Mouse (Mus musculus) left cerebral cortex, adult 8-10 months (tissue): ENCODE data around the gene Atr. TPM values are rescaled to one million over a fixed set of nuclear protein-coding genes. Genes with fewer than 3 reads are reported as not detected.
A peak's percentile ranks its signal among the peaks of the same experiment; 100 is the strongest.
"Not testable (repeated sequence)": the region's sequence is repeated elsewhere in the genome, so short reads cannot be mapped to it uniquely, and the experiment has no call there.

Experiments used
- DNase-seq, 2 experiments: peaks; one replicate each; pipeline ENCODE4 v3.0.0; 2022; ENCODE audit warnings: low spot score in 2 of 2
- total RNA-seq, 4 experiments: library from RNA; stranded (reverse); gene quantifications; 2 replicates each; pipeline ENCODE4 v1.2.4; 2022

Gene Atr
- total RNA-seq, 4 experiments from 2014 or later = 11.8 to 13.8 (median 13.0) TPM

- no peak for DNase-seq
Measured at GRCm38 (mm10) chr9:95932855-95933254, 75.5 kb downstream of the Atr start.

GRCm38 (mm10) chr9:95953658-95954057 is 96.3 kb downstream of the Atr start:
- no peak for DNase-seq

- no peak for DNase-seq
Measured at GRCm38 (mm10) chr9:95954226-95954584, 96.8 kb downstream of the Atr start.

GRCm38 (mm10) chr9:95954585-95955461 is 97.4 kb downstream of the Atr start, which contains the start of gene Xrn1:
TSS of gene Xrn1 (plus strand) at chr9:95954760.
- peak; percentile 81 to 84 for DNase-seq

- no peak for DNase-seq
Measured at GRCm38 (mm10) chr9:95957611-95958010, 100.2 kb downstream of the Atr start.

- DNase-seq = no peak
Measured at GRCm38 (mm10) chr9:95958041-95958730, 100.8 kb downstream of the Atr start.

GRCm38 (mm10) chr9:95958731-95959105 is 101.3 kb downstream of the Atr start:
- not testable (repeated sequence) for DNase-seq

GRCm38 (mm10) chr9:95959246-95959645 is 101.8 kb downstream of the Atr start:
- no peak for DNase-seq

- DNase-seq = no peak
Measured at GRCm38 (mm10) chr9:95959732-95960428, 102.5 kb downstream of the Atr start.

- no peak for DNase-seq
Measured at GRCm38 (mm10) chr9:95961058-95961457, 103.7 kb downstream of the Atr start.

GRCm38 (mm10) chr9:95964037-95964436 is 106.6 kb downstream of the Atr start:
- DNase-seq = no peak

GRCm38 (mm10) chr9:95978279-95978678 is 120.9 kb downstream of the Atr start:
- no peak for DNase-seq

GRCm38 (mm10) chr9:95979896-95980295 is 122.5 kb downstream of the Atr start:
- DNase-seq = no peak

GRCm38 (mm10) chr9:95992255-95992654 is 134.9 kb downstream of the Atr start:
- DNase-seq = no peak

Other genes with a start within 250 kb of the Atr start
- gene Pcolce2, start 220.0 kb upstream of the Atr start, total RNA-seq = 1 to 10 TPM; 3.2 to 7.3 (median 5.4) TPM
- gene Trpc1, start 107.2 kb upstream of the Atr start, total RNA-seq = 10 to 100 TPM; 40.8 to 46.5 (median 42.6) TPM
- 10 to 100 TPM; 16.0 to 19.6 (median 16.9) TPM for gene Pls1, start 12.3 kb upstream of the Atr start, total RNA-seq
- gene Xrn1, start 97.2 kb downstream of the Atr start, total RNA-seq = 10 to 100 TPM; 24.3 to 29.1 (median 26.8) TPM